Mouse (Mus musculus) forebrain, embryonic 12.5 days (tissue): ENCODE measurements around the gene Trappc2l. TPM values are rescaled to one million over a fixed set of nuclear protein-coding genes. Genes with fewer than 3 reads are reported as not detected.
A peak's percentile ranks its signal among the peaks of the same experiment; 100 is the strongest.

Experiments
- ATAC-seq: fragments of 200-750 bp; cut with Nextera tagmentation; 2 replicates; pipeline ENCODE4 v1.8.0; 2017; ENCODE audit warnings: moderate TSS enrichment; ENCODE audit not compliant: low FRiP score
- H3K27ac ChIP-seq: fragments of 300-500 bp; sonication (generic); 2 replicates; pipeline ENCODE4 v1.5.1; 2016; ENCODE audit warnings: mild to moderate bottlenecking
- H3K27me3 ChIP-seq: fragments of 300-500 bp; sonication (generic); 2 replicates; pipeline ENCODE4 v1.6.1; 2016; ENCODE audit warnings: mild to moderate bottlenecking
- H3K36me3 ChIP-seq: fragments of 300-500 bp; sonication (generic); replicated peaks from 2 replicates; pipeline ENCODE4 v1.6.1; 2016; ENCODE audit warnings: mild to moderate bottlenecking
- H3K4me1 ChIP-seq: fragments of 300-500 bp; sonication (generic); 2 replicates; pipeline ENCODE4 v1.6.1; 2016
- H3K4me2 ChIP-seq: fragments of 300-500 bp; sonication (generic); 2 replicates; pipeline ENCODE4 v1.6.1; 2016; ENCODE audit warnings: mild to moderate bottlenecking, moderate library complexity
- H3K4me3 ChIP-seq: fragments of 300-500 bp; sonication (generic); replicated peaks from 2 replicates; pipeline ENCODE4 v1.5.1; 2016; ENCODE audit warnings: mild to moderate bottlenecking
- H3K9ac ChIP-seq: fragments of 300-500 bp; sonication (generic); 2 replicates; pipeline ENCODE4 v1.6.1; 2016; ENCODE audit warnings: mild to moderate bottlenecking
- H3K9me3 ChIP-seq: fragments of 300-500 bp; sonication (generic); 2 replicates; pipeline ENCODE4 v1.6.1; 2016
- WGBS: fragments of 180-500 bp; shearing (Covaris S2); methylation state at CpG from one replicate; pipeline ENCODE4 v1.1.7; 2016; 5-methylcytosine and 5-hydroxymethylcytosine counted together
- polyA plus RNA-seq: library from polyadenylated mRNA; unstranded; fragments of >200 nt; fragmentation: Nextera tagmentation; extraction: Ambion mirVana; gene quantifications from 2 replicates; pipeline ENCODE4 v1.2.1, GENCODE M21; 2016

The Trappc2l gene
- polyA plus RNA-seq, 1 experiment from 2014 or later, result 42.2 TPM

GRCm38 (mm10) chr8:122635878-122636802, 24.7 kb downstream of the Trappc2l start:
- Histone ChIP-seq H3K4me2 (no peak overlapping the region), H3K4me1 (peaks cover 18% of the 10 kb centered on the region), H3K4me3 (no peak overlapping the region), H3K9me3 (no peaks in the 10 kb centered on the region), H3K27ac (no peak overlapping the region), H3K36me3 (peaks cover 31% of the 10 kb centered on the region), H3K9ac (no peak overlapping the region), H3K27me3 (peaks cover 10% of the 10 kb centered on the region; the same call in 1 of the 2 replicates)
- no peak for ATAC-seq
- WGBS, result 80% methylated on average over 14 of the region's 14 CpGs

DNA sequence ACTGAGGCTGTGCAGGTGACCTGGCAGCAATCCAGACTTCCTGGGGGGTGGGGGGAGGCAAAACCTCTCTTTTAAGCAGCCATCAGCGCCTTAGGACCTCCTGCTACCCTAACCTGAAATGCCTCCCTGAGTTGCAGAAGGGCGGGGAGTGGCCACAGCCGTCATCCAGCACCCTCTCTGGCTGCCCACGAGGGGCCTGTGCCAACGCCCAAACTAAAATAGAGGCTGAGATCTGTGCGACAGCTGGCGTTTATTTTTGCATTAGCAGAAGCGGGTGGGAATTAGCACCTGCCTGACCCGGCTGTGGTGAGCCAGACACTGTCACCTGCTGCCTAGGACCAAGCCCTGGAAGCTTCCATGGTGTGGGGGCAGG, 25.3 kb downstream of the Trappc2l start:
- WGBS, result 79% methylated on average over 9 of the region's 9 CpGs
- H3K9ac ChIP-seq, result no peak overlapping the region
- H3K4me2 ChIP-seq, result no peak overlapping the region
- peaks cover 31% of the 10 kb centered on the region for H3K36me3 ChIP-seq
- ATAC-seq, result no peak
- no peak overlapping the region for H3K27ac ChIP-seq
- no peaks in the 10 kb centered on the region for H3K9me3 ChIP-seq
- no peak overlapping the region for H3K4me3 ChIP-seq
- H3K4me1 ChIP-seq, result peaks cover 18% of the 10 kb centered on the region
- peaks cover 10% of the 10 kb centered on the region; the same call in 1 of the 2 replicates for H3K27me3 ChIP-seq

DNA sequence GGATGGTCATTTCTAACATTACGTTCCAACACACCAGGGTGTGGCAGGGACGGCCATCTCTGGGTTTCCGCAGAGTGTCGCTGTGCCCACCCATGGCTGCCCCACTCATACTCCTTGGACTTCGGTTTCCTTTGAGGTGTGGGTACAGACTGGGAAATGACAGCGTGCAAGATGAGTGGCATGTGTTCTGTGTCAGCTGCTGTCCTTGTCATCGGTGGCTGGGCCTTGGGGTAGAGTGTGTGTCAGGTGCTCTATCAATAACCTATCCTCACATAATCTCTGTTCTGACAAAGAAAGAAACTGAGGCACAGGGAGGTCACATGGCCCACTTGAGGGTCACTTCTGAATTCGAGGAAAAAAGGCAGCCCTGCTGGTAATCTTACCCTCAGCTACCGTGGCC, 25.8 kb downstream of the Trappc2l start:
- 89% methylated on average over 9 of the region's 9 CpGs for WGBS
- ATAC-seq, result no peak
- no peak overlapping the region for H3K27ac ChIP-seq
- no peak overlapping the region for H3K4me3 ChIP-seq
- H3K36me3 ChIP-seq, result peaks cover 31% of the 10 kb centered on the region
- no peak overlapping the region for H3K9ac ChIP-seq
- peaks cover 18% of the 10 kb centered on the region for H3K4me1 ChIP-seq
- peaks cover 13% of the 10 kb centered on the region; the same call in 1 of the 2 replicates for H3K27me3 ChIP-seq
- H3K9me3 ChIP-seq, result no peaks in the 10 kb centered on the region
- H3K4me2 ChIP-seq, result no peak overlapping the region

GRCm38 (mm10) chr8:122638601-122639000, 27.2 kb downstream of the Trappc2l start:
- H3K4me1 ChIP-seq, result peaks cover 18% of the 10 kb centered on the region
- no peak for ATAC-seq
- peaks cover 9% of the 10 kb centered on the region; the same call in 1 of the 2 replicates for H3K27me3 ChIP-seq
- no peak overlapping the region for H3K4me3 ChIP-seq
- H3K4me2 ChIP-seq, result no peak overlapping the region
- no peaks in the 10 kb centered on the region for H3K9me3 ChIP-seq
- H3K9ac ChIP-seq, result no peak overlapping the region
- peaks cover 26% of the 10 kb centered on the region for H3K36me3 ChIP-seq
- H3K27ac ChIP-seq, result no peak overlapping the region
- WGBS, result 86% methylated on average over 16 of the region's 16 CpGs

DNA sequence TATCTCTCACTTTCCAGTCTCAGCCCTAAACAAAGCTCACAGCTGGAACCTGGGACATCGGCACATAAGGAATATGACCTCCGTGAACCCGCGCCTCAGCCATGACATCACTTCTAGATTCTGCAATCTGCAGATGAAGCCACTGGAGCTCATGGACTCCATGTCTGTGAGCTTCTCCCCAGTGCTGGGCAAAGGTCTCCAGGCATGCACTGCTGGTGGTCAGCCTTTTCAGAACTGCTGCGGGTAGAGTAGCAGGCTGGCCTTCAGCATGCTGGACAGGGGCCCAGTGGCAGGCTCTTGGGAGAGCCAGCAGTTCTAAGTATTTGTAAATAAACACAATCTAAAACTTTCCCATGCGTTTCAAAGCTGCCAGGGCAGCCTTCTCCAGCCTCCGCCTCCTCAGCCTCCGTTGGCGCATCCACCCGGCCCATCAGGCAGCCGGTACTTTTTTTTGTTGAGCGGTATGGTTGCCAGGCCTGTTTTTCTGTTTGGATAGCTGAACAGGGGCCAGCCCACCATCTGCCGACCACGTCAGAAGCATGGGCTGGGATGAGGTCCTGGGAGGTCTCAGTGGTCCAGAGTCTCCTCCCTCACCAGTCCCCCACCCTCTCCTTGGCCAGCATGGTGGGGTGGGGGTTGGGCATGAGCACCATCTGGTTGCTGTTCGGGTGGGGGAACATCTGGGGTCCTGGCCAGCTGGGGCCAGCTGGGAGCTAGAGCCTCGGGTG, 28.2 kb downstream of the Trappc2l start:
- peaks cover 18% of the 10 kb centered on the region for H3K4me1 ChIP-seq
- peak; percentile 43; the same call in 1 of the 2 replicates for ATAC-seq
- no peak overlapping the region for H3K4me2 ChIP-seq
- peaks cover 18% of the 10 kb centered on the region for H3K36me3 ChIP-seq
- no peak overlapping the region for H3K4me3 ChIP-seq
- H3K9me3 ChIP-seq, result no peaks in the 10 kb centered on the region
- peak overlapping the region; percentile 25; the same call in 1 of the 2 replicates for H3K27ac ChIP-seq
- 56% methylated on average over 16 of the region's 16 CpGs for WGBS
- H3K9ac ChIP-seq, result no peak overlapping the region
- H3K27me3 ChIP-seq, result peaks cover 9% of the 10 kb centered on the region; the same call in 1 of the 2 replicates

DNA sequence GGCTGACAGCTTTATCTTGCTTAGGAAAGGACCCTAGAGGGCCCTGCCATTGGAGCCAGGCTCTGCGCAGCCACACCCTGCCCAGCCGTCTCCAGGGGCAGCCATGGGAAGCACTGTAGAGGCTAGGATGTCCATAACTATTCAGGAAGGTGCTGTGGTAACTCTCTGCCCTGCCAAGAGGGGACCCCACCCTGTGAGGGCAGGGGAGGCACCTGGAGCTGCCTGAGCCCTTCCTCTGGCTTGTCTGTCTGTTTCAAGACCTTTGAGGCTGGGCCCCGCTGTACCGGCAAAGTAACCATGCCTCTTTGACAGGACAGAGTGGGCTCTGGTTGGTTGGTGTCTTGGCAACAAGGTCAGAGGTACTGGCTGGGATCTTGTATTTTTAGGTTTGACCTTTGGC, 29.4 kb downstream of the Trappc2l start:
- no peak overlapping the region for H3K9ac ChIP-seq
- no peak for ATAC-seq
- peaks cover 9% of the 10 kb centered on the region for H3K36me3 ChIP-seq
- no peak overlapping the region for H3K4me2 ChIP-seq
- H3K4me1 ChIP-seq, result peaks cover 18% of the 10 kb centered on the region
- H3K9me3 ChIP-seq, result no peaks in the 10 kb centered on the region
- no peak overlapping the region for H3K4me3 ChIP-seq
- no peak overlapping the region for H3K27ac ChIP-seq
- 90% methylated on average over 4 of the region's 4 CpGs for WGBS
- peaks cover 9% of the 10 kb centered on the region; the same call in 1 of the 2 replicates for H3K27me3 ChIP-seq

DNA sequence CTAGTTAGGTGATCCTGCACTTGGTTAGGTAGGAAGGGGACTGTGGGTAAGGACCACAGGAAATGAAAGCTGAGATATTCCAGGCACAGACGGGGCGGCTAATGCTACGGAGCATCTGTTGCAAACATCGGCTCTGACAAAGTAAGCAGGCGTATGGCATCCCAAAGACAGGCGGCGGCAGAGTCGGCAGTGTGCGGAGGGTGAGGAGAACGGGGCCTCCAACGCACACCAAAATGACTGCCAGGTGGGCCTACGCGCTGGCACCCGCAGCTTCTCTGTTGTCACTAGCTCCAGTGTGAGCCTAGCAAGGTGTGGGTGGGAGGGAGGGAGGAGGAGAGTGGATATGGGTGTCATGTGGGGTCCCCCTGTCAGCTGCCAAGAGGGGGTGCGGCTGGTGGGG, 30.0 kb downstream of the Trappc2l start:
- no peak overlapping the region for H3K27ac ChIP-seq
- H3K9ac ChIP-seq, result no peak overlapping the region
- no peaks in the 10 kb centered on the region for H3K9me3 ChIP-seq
- peaks cover 9% of the 10 kb centered on the region for H3K36me3 ChIP-seq
- peaks cover 12% of the 10 kb centered on the region; the same call in 1 of the 2 replicates for H3K27me3 ChIP-seq
- H3K4me3 ChIP-seq, result no peak overlapping the region
- no peak overlapping the region for H3K4me2 ChIP-seq
- peaks cover 18% of the 10 kb centered on the region for H3K4me1 ChIP-seq
- WGBS, result 92% methylated on average over 15 of the region's 15 CpGs
- no peak for ATAC-seq

GRCm38 (mm10) chr8:122642071-122642470, 30.6 kb downstream of the Trappc2l start:
- Histone ChIP-seq H3K4me1 (peaks cover 18% of the 10 kb centered on the region), H3K9ac (no peak overlapping the region), H3K4me3 (no peak overlapping the region), H3K27ac (no peak overlapping the region), H3K9me3 (no peaks in the 10 kb centered on the region), H3K36me3 (peaks cover 14% of the 10 kb centered on the region), H3K4me2 (no peak overlapping the region), H3K27me3 (peaks cover 12% of the 10 kb centered on the region; the same call in 1 of the 2 replicates)
- WGBS, result 83% methylated on average over 9 of the region's 9 CpGs
- ATAC-seq, result no peak

DNA sequence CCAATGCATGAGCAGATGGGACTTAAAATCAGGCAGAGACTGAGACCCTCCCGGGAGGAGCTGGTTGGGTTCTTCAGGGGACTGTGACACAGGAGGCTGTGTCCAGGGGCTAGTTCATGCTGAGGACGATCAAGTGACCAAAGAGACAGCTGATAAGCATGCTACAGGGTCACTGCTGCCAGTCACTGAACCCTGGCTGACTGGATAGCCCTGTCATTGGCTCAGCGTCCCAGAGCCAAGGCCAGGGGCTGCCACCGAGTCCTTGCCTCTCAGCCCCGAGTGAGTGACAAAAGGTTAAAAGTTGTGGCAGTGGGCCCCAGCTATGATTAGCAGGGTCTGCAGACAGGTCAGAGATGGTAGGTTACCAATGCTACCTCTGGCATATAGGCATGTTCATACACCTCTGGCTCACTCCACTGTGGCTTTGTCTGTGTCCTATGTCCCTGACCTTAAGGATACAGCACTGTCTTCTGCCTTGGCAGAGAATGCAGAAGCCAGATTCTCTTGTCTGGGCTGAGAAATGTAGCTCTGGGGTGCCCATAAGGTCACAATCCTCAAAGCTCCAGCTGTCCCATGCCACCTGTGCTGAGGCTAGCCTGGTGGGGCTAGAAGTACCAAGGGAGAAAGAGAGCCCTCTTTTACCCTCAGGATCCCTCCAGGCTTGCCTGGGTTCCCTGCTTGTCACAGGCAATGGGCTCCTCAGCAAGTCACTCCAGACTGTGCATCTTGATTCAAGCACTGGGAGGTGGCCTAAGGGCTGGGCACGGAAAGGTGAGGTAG, 32.9 kb downstream of the Trappc2l start:
- peaks cover 19% of the 10 kb centered on the region for H3K36me3 ChIP-seq
- ATAC-seq, result no peak
- no peaks in the 10 kb centered on the region for H3K9me3 ChIP-seq
- H3K4me1 ChIP-seq, result peaks cover 9% of the 10 kb centered on the region
- H3K27ac ChIP-seq, result no peak overlapping the region
- peaks cover 8% of the 10 kb centered on the region; the same call in 1 of the 2 replicates for H3K27me3 ChIP-seq
- no peak overlapping the region for H3K4me3 ChIP-seq
- H3K9ac ChIP-seq, result no peak overlapping the region
- WGBS, result 80% methylated on average over 6 of the region's 6 CpGs
- H3K4me2 ChIP-seq, result no peak overlapping the region

DNA sequence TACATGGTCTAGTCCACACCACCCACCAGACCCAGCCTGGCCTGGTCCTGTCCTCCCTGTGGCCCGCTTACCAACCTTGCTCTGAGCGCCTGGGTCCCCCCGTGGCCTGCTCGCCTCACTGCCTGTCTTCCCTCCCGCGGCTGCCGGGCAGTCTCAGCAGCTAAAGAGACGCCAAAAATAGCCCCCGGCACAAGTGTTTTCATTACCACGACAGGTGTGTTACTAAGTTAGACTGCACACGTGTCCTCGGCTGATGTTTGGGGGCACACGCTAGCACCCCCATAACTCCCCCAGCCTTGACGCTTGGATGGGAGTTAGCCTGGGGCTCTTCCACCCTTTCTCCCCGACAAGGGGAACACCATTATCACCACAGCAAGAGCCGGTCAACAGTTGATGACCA, 34.9 kb downstream of the Trappc2l start:
- H3K4me2 ChIP-seq, result no peak overlapping the region
- H3K4me3 ChIP-seq, result no peak overlapping the region
- no peak for ATAC-seq
- H3K27ac ChIP-seq, result no peak overlapping the region
- no peak overlapping the region for H3K9ac ChIP-seq
- H3K27me3 ChIP-seq, result 0 out of 2 replicates have a peak, but pooled peaks cover 6% of the 10 kb centered on the region
- 89% methylated on average over 16 of the region's 16 CpGs for WGBS
- H3K9me3 ChIP-seq, result no peaks in the 10 kb centered on the region
- peaks cover 8% of the 10 kb centered on the region for H3K4me1 ChIP-seq
- H3K36me3 ChIP-seq, result peaks cover 23% of the 10 kb centered on the region

DNA sequence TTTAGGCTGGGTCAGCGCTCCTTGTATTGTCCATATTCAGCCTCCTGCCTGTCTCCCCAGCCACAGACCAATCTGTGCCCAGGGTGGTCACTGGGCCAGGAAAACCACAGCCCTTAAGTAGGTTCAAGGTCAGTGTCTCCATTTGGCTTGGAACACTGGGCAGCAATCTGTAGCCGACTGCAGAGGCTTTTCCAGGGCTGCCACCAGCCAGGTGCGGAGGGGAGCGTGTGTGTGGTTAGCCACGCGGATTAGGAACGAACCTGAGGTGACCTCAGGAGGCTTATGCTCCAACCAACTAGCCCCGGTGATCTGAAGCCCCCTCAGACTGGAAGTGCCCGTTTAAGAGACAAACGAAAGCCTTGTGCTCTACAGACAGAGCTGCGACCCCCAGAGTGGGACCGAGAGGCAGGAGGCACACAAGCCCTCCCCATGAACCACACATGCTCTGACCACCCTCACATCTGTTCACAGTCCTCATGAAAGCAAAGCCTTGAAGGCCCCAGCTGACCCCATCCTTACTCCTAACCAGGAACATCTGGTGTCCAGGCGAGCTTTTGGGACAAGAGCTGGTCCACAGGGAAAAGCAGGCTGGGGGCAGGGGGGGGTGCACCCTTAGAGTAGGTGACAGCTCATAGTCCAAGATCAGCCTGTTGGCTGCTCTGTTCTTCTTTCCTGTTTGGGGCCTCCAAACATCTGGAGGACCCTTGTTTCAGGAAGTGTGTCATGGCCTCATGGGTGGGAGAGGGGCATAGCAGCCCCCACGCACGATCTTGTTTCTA, 36.9 kb downstream of the Trappc2l start:
- 0 out of 2 replicates have a peak, but pooled peaks cover 3% of the 10 kb centered on the region for H3K27me3 ChIP-seq
- H3K36me3 ChIP-seq, result peaks cover 19% of the 10 kb centered on the region
- 78% methylated on average over 15 of the region's 15 CpGs for WGBS
- ATAC-seq, result no peak
- no peaks in the 10 kb centered on the region for H3K9me3 ChIP-seq
- H3K4me1 ChIP-seq, result peaks cover 24% of the 10 kb centered on the region
- H3K9ac ChIP-seq, result no peak overlapping the region
- no peak overlapping the region for H3K4me2 ChIP-seq
- no peak overlapping the region for H3K27ac ChIP-seq
- H3K4me3 ChIP-seq, result no peak overlapping the region
